Mouse (Mus musculus): ENCODE data around the gene Chmp1a. TPM values are rescaled to one million over a fixed set of nuclear protein-coding genes. Genes with fewer than 3 reads are reported as not detected.
A peak's percentile ranks its signal among the peaks of the same experiment; 100 is the strongest.
"Not testable (repeated sequence)": the region's sequence is repeated elsewhere in the genome, so short reads cannot be mapped to it uniquely, and the experiment has no call there.

Gene Chmp1a
- polyA plus RNA-seq (2014; fragmentation: Nextera tagmentation; extraction: Ambion mirVana) = 94.4 and 95.1 TPM in 2 replicates

DNA sequence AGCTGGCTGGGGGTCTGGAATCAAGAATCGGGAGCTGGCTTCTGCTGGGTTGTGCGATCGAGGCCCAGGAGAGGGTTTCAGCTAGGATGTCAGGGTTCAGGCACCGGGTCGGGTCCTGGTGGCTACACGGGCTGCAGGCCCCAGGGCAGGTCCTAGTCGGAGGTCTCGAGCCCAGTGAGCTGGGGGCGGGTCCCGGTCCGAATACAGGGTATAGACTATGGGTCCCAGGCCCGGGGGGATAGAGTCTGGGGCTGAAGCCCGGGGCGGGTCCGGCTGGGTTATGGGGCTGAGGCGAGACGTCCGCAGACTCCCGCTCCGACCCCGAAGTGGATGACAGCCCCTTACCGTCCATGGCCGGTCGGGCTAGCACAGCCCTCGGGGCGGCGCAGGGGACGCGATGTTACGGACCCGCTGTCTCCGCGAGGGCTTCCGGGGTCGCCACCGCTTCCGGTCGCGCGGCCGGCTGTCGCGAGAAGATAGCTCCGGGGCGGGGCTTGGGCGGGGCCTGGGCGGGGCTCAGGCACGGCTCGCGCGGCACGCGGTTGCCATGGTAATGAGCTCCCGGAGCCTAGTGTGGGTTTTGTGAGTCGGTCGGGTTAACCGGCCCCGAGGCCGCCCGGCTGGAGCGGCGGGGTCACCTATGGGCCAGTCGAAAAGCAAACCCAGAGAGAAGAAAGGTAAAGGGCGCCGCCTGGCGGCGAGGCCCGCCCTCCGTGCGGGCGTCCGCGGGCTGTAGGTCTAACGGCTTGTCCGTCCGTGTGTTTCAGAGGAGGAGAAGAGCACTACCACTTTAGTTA, at the start of gene Chmp1a, which contains the start of gene Spata33:
Gene Chmp1a, minus strand, starts transcription at position 443 of the 797 bp plus-strand sequence.
Gene Spata33, plus strand, starts transcription at position 512 of the 797 bp plus-strand sequence.
- Histone ChIP-seq H3K4me3 (ENCODE audit: low read depth, low read length) (peak within 1 kb of the TSS; percentile 79), H3K4me2 (ENCODE audit: low read depth, severe bottlenecking) (peak within 1 kb of the TSS; percentile 90), H3K27me3 (ENCODE audit: control insufficient read depth, insufficient read depth, low read length) (no peaks in the 10 kb centered on the region), H3K27ac (replicated peaks; ENCODE audit: low read depth, low read length) (no peak within 1 kb of the TSS), H3K9ac (ENCODE audit: low read length) (peak within 1 kb of the TSS; percentile 86), H3K36me3 (ENCODE audit: control insufficient read depth, insufficient read depth, low read length) (peaks cover 7% of the 10 kb centered on the region), H3K4me1 (ENCODE audit: control insufficient read depth, insufficient read depth, low read length) (peaks cover 10% of the 10 kb centered on the region; the same call in 1 of the 2 replicates), H3K9me3 (ENCODE audit: control insufficient read depth, low read length) (no peaks in the 10 kb centered on the region)
- peak; percentile 97 for DNase-seq (ENCODE audit: low spot score)
- peak; percentile 95 for ATAC-seq (ENCODE audit: insufficient number of reproducible peaks, low FRiP score, low TSS enrichment, low read depth)
- WGBS = under 1% methylated on average over 74 of the region's 76 CpGs

DNA sequence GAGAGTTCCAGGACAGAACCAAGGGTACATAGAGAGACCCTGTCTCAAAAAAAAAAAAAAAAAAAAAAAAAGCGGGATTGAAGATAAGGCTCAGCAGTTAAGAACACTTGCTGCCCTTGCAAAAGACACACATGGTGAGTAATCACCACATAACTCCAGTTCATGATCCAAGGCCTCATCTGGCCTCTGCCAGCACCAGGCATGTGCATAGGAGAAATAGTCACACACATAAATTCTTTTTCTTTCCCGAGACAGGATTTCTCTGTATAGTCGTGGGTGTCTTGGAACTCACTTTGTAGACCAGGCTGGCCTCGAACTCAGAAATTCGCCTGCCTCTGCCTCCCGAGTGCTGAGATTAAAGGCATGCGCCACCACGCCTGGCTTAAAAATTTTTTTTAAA, 45.0 kb upstream of the Chmp1a start:
- Histone ChIP-seq H3K36me3 (ENCODE audit: control insufficient read depth, insufficient read depth, low read length) (peaks cover 15% of the 10 kb centered on the region), H3K4me1 (ENCODE audit: control insufficient read depth, insufficient read depth, low read length) (peaks cover 13% of the 10 kb centered on the region)
- not testable (repeated sequence) for H3K4me2 ChIP-seq (ENCODE audit: low read depth, severe bottlenecking); H3K9ac ChIP-seq (ENCODE audit: low read length); ATAC-seq (ENCODE audit: insufficient number of reproducible peaks, low FRiP score, low TSS enrichment, low read depth); H3K27ac ChIP-seq (replicated peaks; ENCODE audit: low read depth, low read length); H3K27me3 ChIP-seq (ENCODE audit: control insufficient read depth, insufficient read depth, low read length); H3K9me3 ChIP-seq (ENCODE audit: control insufficient read depth, low read length); DNase-seq (ENCODE audit: low spot score); H3K4me3 ChIP-seq (ENCODE audit: low read depth, low read length)
- 93% methylated on average over 8 of the region's 8 CpGs for WGBS

DNA sequence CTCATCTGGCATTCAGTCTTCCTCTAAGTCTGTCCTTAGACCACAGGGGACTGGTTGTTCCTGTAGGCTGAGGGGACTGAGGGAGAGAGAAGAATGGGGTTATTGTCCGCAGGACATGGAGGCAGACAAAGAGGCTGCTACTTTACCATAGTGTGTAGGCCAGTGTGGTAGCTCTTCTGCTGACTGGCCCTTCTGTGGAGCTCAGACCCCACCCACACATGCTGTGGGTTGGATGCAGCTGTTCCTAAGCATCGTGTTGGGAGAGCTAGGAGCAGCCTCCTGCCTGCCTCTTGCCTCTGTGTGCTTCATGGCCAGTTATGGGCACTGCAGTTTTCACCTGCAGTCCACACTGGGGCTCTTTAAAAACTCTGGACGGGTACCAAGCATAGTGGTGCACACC, 44.6 kb upstream of the Chmp1a start:
- no peak for ATAC-seq (ENCODE audit: insufficient number of reproducible peaks, low FRiP score, low TSS enrichment, low read depth)
- 93% methylated on average over 3 of the region's 3 CpGs for WGBS

DNA sequence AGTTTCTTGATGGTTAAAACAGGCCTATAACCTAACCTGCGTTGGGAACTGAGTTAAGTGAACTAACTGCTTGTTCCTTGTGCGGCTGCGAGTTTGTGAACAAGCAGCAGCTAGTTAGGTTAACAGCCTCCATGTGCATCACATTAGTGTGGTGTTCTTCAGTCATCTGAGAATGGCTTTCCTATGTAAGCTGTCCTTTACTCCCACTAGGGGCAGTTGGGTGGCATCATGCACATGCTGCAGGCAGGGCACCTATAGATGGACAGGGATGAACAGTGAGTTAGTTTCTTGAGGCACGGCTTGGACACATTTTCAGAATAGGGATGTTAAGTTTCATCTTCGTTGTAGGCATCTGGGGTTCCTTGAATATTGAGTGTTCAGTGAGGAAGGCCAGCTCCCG, 42.6 kb upstream of the Chmp1a start:
- Histone ChIP-seq H3K9ac (ENCODE audit: low read length) (peak overlapping the region; percentile 92; the same call in 1 of the 2 replicates), H3K4me2 (ENCODE audit: low read depth, severe bottlenecking) (peak overlapping the region; percentile 98), H3K36me3 (ENCODE audit: control insufficient read depth, insufficient read depth, low read length) (peaks cover 12% of the 10 kb centered on the region; the same call in 1 of the 2 replicates), H3K4me3 (ENCODE audit: low read depth, low read length) (peak overlapping the region; percentile 94), H3K27ac (replicated peaks; ENCODE audit: low read depth, low read length) (no peak overlapping the region), H3K27me3 (ENCODE audit: control insufficient read depth, insufficient read depth, low read length) (no peaks in the 10 kb centered on the region), H3K9me3 (ENCODE audit: control insufficient read depth, low read length) (no peaks in the 10 kb centered on the region), H3K4me1 (ENCODE audit: control insufficient read depth, insufficient read depth, low read length) (peaks cover 13% of the 10 kb centered on the region)
- ATAC-seq (ENCODE audit: insufficient number of reproducible peaks, low FRiP score, low TSS enrichment, low read depth) (no peak), DNase-seq (ENCODE audit: low spot score) (no peak)
- WGBS = 67% methylated on average over 6 of the region's 6 CpGs

More for the DNA sequence above, 44.6 kb upstream of the Chmp1a start:
- Histone ChIP-seq H3K36me3 (ENCODE audit: control insufficient read depth, insufficient read depth, low read length) (peaks cover 15% of the 10 kb centered on the region), H3K9ac (ENCODE audit: low read length) (no peak overlapping the region), H3K27ac (replicated peaks; ENCODE audit: low read depth, low read length) (no peak overlapping the region), H3K27me3 (ENCODE audit: control insufficient read depth, insufficient read depth, low read length) (no peaks in the 10 kb centered on the region), H3K4me3 (ENCODE audit: low read depth, low read length) (no peak overlapping the region), H3K4me1 (ENCODE audit: control insufficient read depth, insufficient read depth, low read length) (peaks cover 13% of the 10 kb centered on the region), H3K9me3 (ENCODE audit: control insufficient read depth, low read length) (no peaks in the 10 kb centered on the region), H3K4me2 (ENCODE audit: low read depth, severe bottlenecking) (no peak overlapping the region)
- DNase-seq (ENCODE audit: low spot score) = no peak

DNA sequence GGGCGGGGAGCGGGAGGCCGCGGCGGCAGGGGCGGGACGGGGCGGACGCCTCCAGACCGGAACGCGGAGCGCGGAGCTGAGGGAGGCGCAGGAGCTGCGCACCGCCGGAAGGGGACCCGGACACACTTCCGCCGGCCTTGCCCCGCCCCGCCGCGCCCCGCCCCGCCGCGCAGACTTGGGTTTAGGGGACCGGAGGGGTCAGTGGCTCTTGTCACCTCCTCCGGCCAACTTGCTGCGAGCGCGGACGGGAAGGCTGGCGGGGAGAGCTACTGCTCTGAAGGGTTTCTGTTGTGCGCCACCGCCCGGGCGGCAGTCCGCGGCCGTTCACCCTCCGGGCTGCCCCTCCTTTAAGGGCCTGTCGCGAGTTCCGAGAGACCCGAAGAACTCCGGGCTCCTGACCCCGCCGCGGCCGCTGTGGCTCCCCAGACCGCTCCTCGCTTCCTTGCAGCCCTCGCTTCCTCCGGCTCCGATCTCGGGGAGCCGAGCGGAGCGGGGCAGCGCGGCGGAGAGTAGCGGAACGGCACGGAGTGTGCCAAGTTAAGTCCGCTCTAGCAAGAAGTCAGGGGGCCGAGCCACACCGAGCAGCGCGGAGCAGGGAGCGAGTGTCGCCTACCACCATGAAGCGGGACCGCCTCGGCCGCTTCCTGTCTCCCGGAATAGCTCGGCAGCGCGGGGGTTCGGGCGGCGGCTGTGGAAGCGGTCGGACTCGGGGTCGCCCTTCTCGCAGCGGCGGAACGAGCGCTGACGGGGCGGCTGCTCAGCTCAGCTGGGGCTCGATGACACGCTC, 41.7 kb upstream of the Chmp1a start, which contains the start of the genes Zfp276 and Vps9d1:
Gene Zfp276, plus strand, starts transcription at position 97 of the 787 bp plus-strand sequence.
Gene Vps9d1, minus strand, starts transcription at position 250 of the 787 bp plus-strand sequence.
- peaks cover 13% of the 10 kb centered on the region for H3K4me1 ChIP-seq (ENCODE audit: control insufficient read depth, insufficient read depth, low read length)
- peak within 1 kb of the TSS; percentile 94 for H3K4me3 ChIP-seq (ENCODE audit: low read depth, low read length)
- peak; percentile 85 for ATAC-seq (ENCODE audit: insufficient number of reproducible peaks, low FRiP score, low TSS enrichment, low read depth)
- peak; percentile 89 for DNase-seq (ENCODE audit: low spot score)
- H3K9me3 ChIP-seq (ENCODE audit: control insufficient read depth, low read length) = no peaks in the 10 kb centered on the region
- H3K36me3 ChIP-seq (ENCODE audit: control insufficient read depth, insufficient read depth, low read length) = peaks cover 17% of the 10 kb centered on the region; the same call in 1 of the 2 replicates
- no peaks in the 10 kb centered on the region for H3K27me3 ChIP-seq (ENCODE audit: control insufficient read depth, insufficient read depth, low read length)
- peak within 1 kb of the TSS; percentile 92 for H3K9ac ChIP-seq (ENCODE audit: low read length)
- peak within 1 kb of the TSS; percentile 98 for H3K4me2 ChIP-seq (ENCODE audit: low read depth, severe bottlenecking)
- H3K27ac ChIP-seq (replicated peaks; ENCODE audit: low read depth, low read length) = peak within 1 kb of the TSS; percentile 79
- under 1% methylated on average over 85 of the region's 99 CpGs for WGBS

DNA sequence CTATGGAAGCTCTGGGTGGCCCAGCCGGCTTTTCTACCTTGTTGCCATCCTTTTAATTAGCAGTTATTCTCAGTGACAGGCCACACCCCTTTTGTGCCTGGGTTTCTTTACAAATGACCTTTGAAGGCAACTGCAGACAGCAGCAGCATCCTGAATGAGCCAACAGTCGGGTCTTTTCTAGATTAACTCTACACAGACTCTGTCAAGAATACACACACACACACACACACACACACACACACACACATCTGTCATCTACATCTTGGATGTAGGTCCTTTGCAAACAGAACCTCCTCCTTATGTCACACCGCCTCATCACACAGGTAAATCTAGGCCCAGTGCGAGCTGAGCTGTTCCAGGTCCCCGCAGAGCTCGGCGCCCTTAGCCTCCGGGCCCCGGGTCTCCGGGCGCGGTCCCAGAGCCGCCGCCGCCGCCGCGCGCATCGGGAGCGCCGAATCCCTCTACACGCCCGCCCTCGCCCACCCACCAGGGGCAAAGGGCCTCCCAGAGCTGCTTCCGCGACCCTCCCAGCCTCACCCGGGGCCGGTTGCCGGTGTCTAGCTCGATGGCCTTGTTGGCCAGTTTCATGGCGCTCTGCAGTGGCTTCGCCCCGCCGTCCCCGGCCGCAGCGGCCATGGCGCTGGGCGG, 41.0 kb upstream of the Chmp1a start:
- H3K4me3 ChIP-seq (ENCODE audit: low read depth, low read length) = peak overlapping the region; percentile 94
- peak overlapping the region; percentile 98 for H3K4me2 ChIP-seq (ENCODE audit: low read depth, severe bottlenecking)
- peaks cover 16% of the 10 kb centered on the region; the same call in 1 of the 2 replicates for H3K36me3 ChIP-seq (ENCODE audit: control insufficient read depth, insufficient read depth, low read length)
- peak overlapping the region; percentile 92 for H3K9ac ChIP-seq (ENCODE audit: low read length)
- peak overlapping the region; percentile 79 for H3K27ac ChIP-seq (replicated peaks; ENCODE audit: low read depth, low read length)
- ATAC-seq (ENCODE audit: insufficient number of reproducible peaks, low FRiP score, low TSS enrichment, low read depth) = no peak
- no peaks in the 10 kb centered on the region for H3K27me3 ChIP-seq (ENCODE audit: control insufficient read depth, insufficient read depth, low read length)
- DNase-seq (ENCODE audit: low spot score) = no peak
- 0% methylated on average over 40 of the region's 40 CpGs for WGBS
- H3K4me1 ChIP-seq (ENCODE audit: control insufficient read depth, insufficient read depth, low read length) = peaks cover 13% of the 10 kb centered on the region
- H3K9me3 ChIP-seq (ENCODE audit: control insufficient read depth, low read length) = no peaks in the 10 kb centered on the region

DNA sequence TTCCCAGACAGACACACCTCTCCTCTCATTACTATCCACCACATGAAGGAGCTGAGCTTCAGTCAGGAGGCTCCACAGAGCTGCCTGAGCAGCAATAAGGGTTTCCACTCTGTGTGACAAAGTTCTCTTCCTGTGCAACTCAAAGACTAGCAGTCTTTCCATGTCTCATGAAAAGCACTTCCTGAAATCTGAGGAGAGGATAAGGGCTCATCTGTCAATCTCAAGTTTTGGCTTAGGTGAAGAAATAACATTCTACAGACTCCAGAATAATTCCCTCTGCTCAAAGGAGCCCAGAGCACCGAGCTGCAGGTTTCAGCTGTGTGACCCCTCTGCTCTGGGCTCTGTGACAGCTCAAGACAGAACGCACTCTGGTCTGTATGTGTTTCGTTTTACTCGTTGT, 40.4 kb upstream of the Chmp1a start:
- Histone ChIP-seq H3K4me1 (ENCODE audit: control insufficient read depth, insufficient read depth, low read length) (peaks cover 13% of the 10 kb centered on the region), H3K4me3 (ENCODE audit: low read depth, low read length) (peak overlapping the region; percentile 94), H3K9me3 (ENCODE audit: control insufficient read depth, low read length) (no peaks in the 10 kb centered on the region), H3K27me3 (ENCODE audit: control insufficient read depth, insufficient read depth, low read length) (no peaks in the 10 kb centered on the region), H3K27ac (replicated peaks; ENCODE audit: low read depth, low read length) (no peak overlapping the region), H3K36me3 (ENCODE audit: control insufficient read depth, insufficient read depth, low read length) (peaks cover 14% of the 10 kb centered on the region; the same call in 1 of the 2 replicates), H3K9ac (ENCODE audit: low read length) (no peak overlapping the region), H3K4me2 (ENCODE audit: low read depth, severe bottlenecking) (peak overlapping the region; percentile 98; the same call in 1 of the 2 replicates)
- DNase-seq (ENCODE audit: low spot score) (no peak), ATAC-seq (ENCODE audit: insufficient number of reproducible peaks, low FRiP score, low TSS enrichment, low read depth) (no peak)
- 53% methylated on average over 4 of the region's 4 CpGs for WGBS

DNA sequence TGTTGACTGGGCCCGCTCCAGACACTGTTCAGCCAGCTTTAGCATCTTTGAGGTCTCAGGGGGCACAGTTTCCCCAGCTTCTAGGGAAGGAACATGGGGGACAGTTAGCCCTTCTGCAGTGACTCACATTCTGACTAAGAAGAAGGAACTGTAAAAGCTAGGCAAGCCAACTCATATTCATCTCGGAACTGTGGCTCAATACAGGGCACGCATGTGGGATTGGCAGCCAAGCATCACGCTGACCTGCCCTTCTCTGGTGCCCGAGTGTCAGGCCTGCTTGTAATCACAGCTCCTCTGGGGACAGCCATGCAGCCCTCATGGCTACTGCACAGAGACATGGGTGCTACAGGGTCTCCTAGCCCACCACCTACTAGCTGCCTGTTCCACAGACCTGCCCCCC, 38.4 kb upstream of the Chmp1a start:
- no peaks in the 10 kb centered on the region for H3K9me3 ChIP-seq (ENCODE audit: control insufficient read depth, low read length)
- H3K4me1 ChIP-seq (ENCODE audit: control insufficient read depth, insufficient read depth, low read length) = peaks cover 13% of the 10 kb centered on the region
- no peak overlapping the region for H3K4me2 ChIP-seq (ENCODE audit: low read depth, severe bottlenecking)
- no peak overlapping the region for H3K9ac ChIP-seq (ENCODE audit: low read length)
- H3K27me3 ChIP-seq (ENCODE audit: control insufficient read depth, insufficient read depth, low read length) = no peaks in the 10 kb centered on the region
- 95% methylated on average over 5 of the region's 5 CpGs for WGBS
- H3K27ac ChIP-seq (replicated peaks; ENCODE audit: low read depth, low read length) = no peak overlapping the region
- no peak overlapping the region for H3K4me3 ChIP-seq (ENCODE audit: low read depth, low read length)
- no peak for DNase-seq (ENCODE audit: low spot score)
- peaks cover 15% of the 10 kb centered on the region for H3K36me3 ChIP-seq (ENCODE audit: control insufficient read depth, insufficient read depth, low read length)
- no peak for ATAC-seq (ENCODE audit: insufficient number of reproducible peaks, low FRiP score, low TSS enrichment, low read depth)

Data from limb, embryonic 11.5 days (tissue).